Mouse (Mus musculus) heart, embryonic 14.5 days (tissue): Measurements from ENCODE around the gene Hsd17b12. TPM values are rescaled to one million over a fixed set of nuclear protein-coding genes. Genes with fewer than 3 reads are reported as not detected.

Source experiments
- ATAC-seq: fragments of 200-750 bp; cut with Nextera tagmentation; 2 replicates; pipeline ENCODE4 v1.8.0; 2017; ENCODE audit warnings: low read depth, moderate TSS enrichment; ENCODE audit not compliant: insufficient number of reproducible peaks, insufficient read depth, low FRiP score
- H3K27ac ChIP-seq, 2 experiments: fragments of 200-500 bp in 1 of 2; fragments of 300-500 bp in 1 of 2; sonication (generic) in 1 of 2; replicated peaks in 1 of 2; 2 replicates each; pipeline ENCODE4 v1.5.1; 2012 to 2014; ENCODE audit warnings: low read depth in 2 of 2, low read length in 2 of 2, control low read depth in 1 of 2, mild to moderate bottlenecking in 1 of 2, mixed read lengths in 1 of 2; ENCODE audit not compliant: control insufficient read depth in 1 of 2, insufficient read depth in 1 of 2
- H3K27me3 ChIP-seq: fragments of 300-500 bp; sonication (generic); 2 replicates; pipeline ENCODE4 v1.6.1; 2014; ENCODE audit warnings: mild to moderate bottlenecking, low read length, control low read depth; ENCODE audit not compliant: control insufficient read depth, insufficient read depth
- H3K36me3 ChIP-seq: fragments of 300-500 bp; sonication (generic); 2 replicates; pipeline ENCODE4 v1.6.1; 2014; ENCODE audit warnings: mild to moderate bottlenecking, control low read depth, low read length, mixed read lengths; ENCODE audit not compliant: control insufficient read depth, insufficient read depth
- H3K4me1 ChIP-seq, 2 experiments: fragments of 200-500 bp in 1 of 2; fragments of 300-500 bp in 1 of 2; sonication (generic) in 1 of 2; 2 replicates each; pipeline ENCODE4 v1.6.1; 2012 to 2014; ENCODE audit warnings: low read length in 2 of 2, control low read depth in 1 of 2, mixed read lengths in 1 of 2; ENCODE audit not compliant: control insufficient read depth in 2 of 2, insufficient read depth in 2 of 2
- H3K4me2 ChIP-seq: fragments of 300-500 bp; sonication (generic); 2 replicates; pipeline ENCODE4 v1.6.1; 2014; ENCODE audit warnings: mild to moderate bottlenecking, low read length
- H3K4me3 ChIP-seq, 2 experiments: fragments of 200-500 bp in 1 of 2; fragments of 300-500 bp in 1 of 2; sonication (generic) in 1 of 2; 2 replicates each; pipeline ENCODE4 v1.5.1; 2012 to 2014; ENCODE audit warnings: low read length in 2 of 2, mild to moderate bottlenecking in 2 of 2, control low read depth in 1 of 2, low read depth in 1 of 2, moderate library complexity in 1 of 2; ENCODE audit not compliant: control insufficient read depth in 1 of 2, insufficient read depth in 1 of 2
- H3K9ac ChIP-seq: fragments of 300-500 bp; sonication (generic); 2 replicates; pipeline ENCODE4 v1.6.1; 2014; ENCODE audit warnings: mild to moderate bottlenecking, low read length
- H3K9me3 ChIP-seq: fragments of 300-500 bp; sonication (generic); 2 replicates; pipeline ENCODE4 v1.6.1; 2016; ENCODE audit warnings: low read length, control low read depth; ENCODE audit not compliant: control insufficient read depth
- WGBS: fragments of 180-500 bp; shearing (Covaris S2); extraction: QIAGEN DNeasy Blood & Tissue Kit; methylation state at CpG from one replicate; pipeline ENCODE4 v1.1.7; 2014; 5-methylcytosine and 5-hydroxymethylcytosine counted together
- polyA plus RNA-seq: library from polyadenylated mRNA; unstranded; fragments of >200 nt; fragmentation: Nextera tagmentation; extraction: Ambion mirVana; gene quantifications from 2 replicates; pipeline ENCODE4 v1.2.1, GENCODE M21; 2014

The Hsd17b12 gene
- polyA plus RNA-seq, 1 experiment from 2014 or later, result 61.5 TPM

DNA sequence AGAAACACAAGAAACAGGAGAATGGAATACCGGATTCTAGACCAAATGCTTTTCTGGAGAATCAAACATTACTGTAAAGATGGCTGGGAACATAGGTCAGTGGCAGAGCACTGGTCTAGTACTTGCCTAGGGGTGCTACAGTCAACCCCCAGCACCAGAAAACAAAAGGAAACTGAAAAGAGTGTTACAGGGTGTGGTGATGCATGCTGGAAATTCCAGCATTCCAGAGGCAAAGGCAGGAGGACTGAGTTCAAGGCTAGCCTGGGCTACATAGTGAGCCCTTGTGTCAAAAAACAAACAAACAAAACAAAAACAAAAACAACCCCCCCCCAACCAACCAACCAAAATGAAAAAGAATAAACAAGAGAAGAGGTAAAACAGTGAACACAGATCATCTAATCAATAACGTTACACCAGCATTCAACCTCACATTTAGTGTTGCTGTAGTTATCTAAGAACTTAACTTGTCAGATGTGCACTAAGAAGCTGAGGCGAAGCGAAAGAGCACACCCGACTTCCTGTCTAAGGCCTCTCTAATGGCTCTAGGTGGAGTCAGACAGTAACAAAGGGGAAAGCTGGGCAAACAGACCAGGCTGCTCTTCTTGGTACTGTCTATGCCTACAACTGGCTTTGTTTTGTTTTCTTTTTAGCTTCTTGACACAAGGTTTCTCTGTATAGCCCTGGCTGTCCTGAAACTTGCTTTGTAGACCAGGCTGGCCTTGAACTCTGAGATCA is 117.2 kb downstream of the Hsd17b12 start:
- no peak for ATAC-seq

GRCm38 (mm10) chr2:94035428-94036331 is 122.1 kb downstream of the Hsd17b12 start:
- no peak overlapping the region for H3K27ac ChIP-seq
- H3K4me1 ChIP-seq, result peaks cover 3 to 8% of the 10 kb centered on the region in 2 experiments; a peak in 3 of 4 replicates
- H3K9ac ChIP-seq, result no peak overlapping the region
- no peak overlapping the region for H3K4me2 ChIP-seq
- H3K9me3 ChIP-seq, result no peaks in the 10 kb centered on the region
- H3K27me3 ChIP-seq, result no peaks in the 10 kb centered on the region
- peaks cover 20% of the 10 kb centered on the region for H3K36me3 ChIP-seq
- ATAC-seq, result no peak
- WGBS, result 67% methylated on average over 9 of the region's 9 CpGs
- no peak overlapping the region for H3K4me3 ChIP-seq

More for the DNA sequence above, 117.2 kb downstream of the Hsd17b12 start:
- Histone ChIP-seq H3K27me3 (no peaks in the 10 kb centered on the region), H3K4me2 (no peak overlapping the region), H3K4me1 (peaks cover 8 to 23% of the 10 kb centered on the region in 2 experiments), H3K36me3 (no peaks in the 10 kb centered on the region), H3K27ac (no peak overlapping the region), H3K4me3 (no peak overlapping the region), H3K9ac (no peak overlapping the region), H3K9me3 (no peaks in the 10 kb centered on the region)
- 75% methylated on average over 5 of the region's 5 CpGs for WGBS

GRCm38 (mm10) chr2:94030602-94031001 is 127.2 kb downstream of the Hsd17b12 start:
- Histone ChIP-seq H3K27ac (no peak overlapping the region), H3K36me3 (peaks cover 20% of the 10 kb centered on the region), H3K27me3 (no peaks in the 10 kb centered on the region), H3K9me3 (no peaks in the 10 kb centered on the region), H3K4me2 (no peak overlapping the region), H3K9ac (no peak overlapping the region), H3K4me1 (no peaks in the 10 kb centered on the region), H3K4me3 (no peak overlapping the region)
- ATAC-seq, result no peak

GRCm38 (mm10) chr2:94024637-94025036 is 133.1 kb downstream of the Hsd17b12 start:
- Histone ChIP-seq H3K9ac (no peak overlapping the region), H3K9me3 (no peaks in the 10 kb centered on the region), H3K4me3 (no peak overlapping the region), H3K4me2 (no peak overlapping the region), H3K36me3 (no peaks in the 10 kb centered on the region), H3K4me1 (peaks cover 0 to 4% of the 10 kb centered on the region in 2 experiments; a peak in 1 of 4 replicates), H3K27me3 (no peaks in the 10 kb centered on the region), H3K27ac (no peak overlapping the region)
- ATAC-seq, result no peak
- 31% methylated on average over 6 of the region's 6 CpGs for WGBS

- Histone ChIP-seq H3K36me3 (peaks cover 30% of the 10 kb centered on the region), H3K4me1 (peaks cover 6% of the 10 kb centered on the region in 2 experiments; a peak in 3 of 4 replicates), H3K4me2 (peak within 1 kb of the TSS; percentile 93), H3K9me3 (no peaks in the 10 kb centered on the region), H3K9ac (peak within 1 kb of the TSS; percentile 81), H3K27me3 (no peaks in the 10 kb centered on the region), H3K4me3 (peak within 1 kb of the TSS; percentile 69 to 95), H3K27ac (peak within 1 kb of the TSS; percentile 49 to 67)
- ATAC-seq, result peak; percentile 97
- WGBS, result 6% methylated on average over 47 of the region's 47 CpGs
These were observed 147.2 kb downstream of the Hsd17b12 start, which contains the start of gene Alkbh3 for GRCm38 (mm10) chr2:94010335-94011291. Gene Alkbh3, minus strand, starts transcription at chr2:94010807.

- WGBS, result 4% methylated on average over 2 of the region's 2 CpGs
- Histone ChIP-seq H3K27ac (no peak overlapping the region), H3K27me3 (no peaks in the 10 kb centered on the region), H3K4me3 (no peak overlapping the region), H3K9ac (no peak overlapping the region), H3K36me3 (peaks cover 94% of the 10 kb centered on the region), H3K4me2 (no peak overlapping the region), H3K4me1 (no peaks in the 10 kb centered on the region; a peak in 1 of 4 replicates), H3K9me3 (no peaks in the 10 kb centered on the region)
- ATAC-seq, result no peak
These were observed 155.4 kb downstream of the Hsd17b12 start for GRCm38 (mm10) chr2:94002331-94002730.

GRCm38 (mm10) chr2:94001918-94002317 is 155.8 kb downstream of the Hsd17b12 start:
- Histone ChIP-seq H3K9ac (no peak overlapping the region), H3K36me3 (peaks cover 94% of the 10 kb centered on the region), H3K4me1 (no peaks in the 10 kb centered on the region; a peak in 1 of 4 replicates), H3K27ac (no peak overlapping the region), H3K9me3 (no peaks in the 10 kb centered on the region), H3K27me3 (no peaks in the 10 kb centered on the region), H3K4me2 (no peak overlapping the region), H3K4me3 (no peak overlapping the region)
- WGBS, result 73% methylated on average over 4 of the region's 4 CpGs
- ATAC-seq, result no peak
